Mouse (Mus musculus): ENCODE data around the gene Hs6st3.
"Not testable (repeated sequence)": the region's sequence is repeated elsewhere in the genome, so short reads cannot be mapped to it uniquely, and the experiment has no call there.

Hs6st3 gene

DNA sequence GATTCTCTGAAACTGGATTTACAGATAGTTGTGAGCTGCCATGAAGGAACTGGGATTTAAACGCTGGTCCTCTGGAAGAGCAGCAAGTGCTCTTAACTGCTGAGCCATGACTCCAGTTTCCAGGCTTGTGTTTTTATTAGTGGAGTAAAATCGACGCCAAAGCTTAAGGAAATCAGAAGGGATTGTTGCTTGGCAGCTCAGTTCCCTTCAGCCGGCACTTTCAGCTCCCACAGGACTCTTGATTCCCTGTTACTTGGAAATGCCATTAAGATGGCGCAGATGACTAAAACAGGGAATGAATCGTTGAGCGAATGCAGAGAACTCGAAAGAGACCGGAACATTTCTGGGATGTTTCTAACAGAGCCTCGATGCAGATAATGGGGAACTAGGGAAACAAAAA lies 112.2 kb downstream of the Hs6st3 start:
- DNase-seq = no peak

DNA sequence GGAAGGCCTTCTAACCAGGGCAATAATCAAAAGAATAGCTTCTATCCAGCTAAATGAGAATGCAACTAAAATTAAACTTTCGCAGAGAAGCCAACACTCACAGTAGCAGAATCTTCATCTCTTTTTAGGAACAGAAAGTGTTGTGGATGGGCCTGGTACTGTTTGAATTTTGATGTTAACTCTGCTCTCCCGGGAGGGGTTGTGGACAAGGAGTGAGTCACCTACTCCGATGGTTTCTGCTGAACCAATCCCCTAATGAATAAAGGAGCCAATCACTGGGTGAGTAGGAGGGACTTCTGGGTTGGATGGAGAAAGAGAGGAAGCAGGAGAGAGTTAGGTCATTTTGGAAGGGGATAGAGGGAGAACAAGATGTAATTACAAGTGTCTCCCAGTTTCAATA lies 117.3 kb downstream of the Hs6st3 start:
- DNase-seq = no peak

DNA sequence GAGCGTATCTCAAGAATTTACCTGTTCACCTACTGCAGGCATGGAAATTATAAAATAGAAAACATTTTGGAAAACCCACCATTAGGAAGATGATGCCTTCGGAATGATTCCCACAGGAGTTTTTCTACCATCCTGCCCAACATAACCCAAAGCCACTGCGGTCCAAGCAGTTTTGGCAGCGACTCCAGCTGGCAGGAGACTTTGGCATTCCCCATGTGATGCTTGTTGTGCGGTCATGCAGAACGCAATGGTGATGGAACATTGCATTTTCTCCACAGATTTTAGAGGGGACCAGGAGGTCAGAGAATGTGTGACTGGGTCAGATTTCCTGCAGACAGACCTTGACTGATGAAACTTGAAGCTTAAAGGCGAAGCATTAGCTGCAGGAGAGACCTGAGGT lies 118.9 kb downstream of the Hs6st3 start:
- no peak for DNase-seq

DNA sequence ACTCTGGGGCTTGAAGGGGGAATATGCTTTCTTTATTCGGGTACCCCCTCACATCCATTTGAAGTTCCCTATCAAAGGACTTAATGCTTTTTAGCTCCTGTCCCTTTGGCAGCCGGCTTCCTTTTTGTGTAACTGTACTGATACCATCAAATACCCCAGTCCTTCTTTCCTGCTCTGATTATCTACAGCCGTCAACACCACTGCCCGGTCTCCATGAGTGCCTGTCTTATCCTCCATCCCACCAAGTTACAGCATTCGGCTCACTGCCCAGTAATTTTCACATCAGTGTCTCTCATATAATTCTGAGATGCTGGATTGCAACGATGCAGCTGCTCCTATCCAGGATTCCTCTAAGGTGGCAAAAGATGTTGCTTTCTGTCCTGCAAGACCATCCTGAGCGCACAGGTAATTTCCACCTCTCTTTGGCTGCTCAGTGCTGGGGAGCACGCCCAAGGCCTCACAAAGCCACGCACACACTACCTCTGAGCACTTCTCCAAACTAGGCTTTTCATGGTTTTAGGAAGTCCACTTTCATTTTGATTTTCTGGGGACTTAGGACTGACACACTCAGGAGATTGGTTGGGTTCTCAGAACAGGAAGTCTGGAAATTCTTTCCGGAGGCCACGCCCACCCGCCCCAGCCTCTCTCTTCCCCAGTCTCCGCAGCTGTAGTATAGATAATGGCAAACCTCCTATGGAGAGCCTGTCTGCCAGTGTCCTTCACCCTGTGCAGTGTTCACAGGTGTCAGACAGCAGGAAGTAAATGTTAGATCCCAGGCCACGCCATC lies 122.2 kb downstream of the Hs6st3 start:
- peak; percentile 10 for DNase-seq

DNA sequence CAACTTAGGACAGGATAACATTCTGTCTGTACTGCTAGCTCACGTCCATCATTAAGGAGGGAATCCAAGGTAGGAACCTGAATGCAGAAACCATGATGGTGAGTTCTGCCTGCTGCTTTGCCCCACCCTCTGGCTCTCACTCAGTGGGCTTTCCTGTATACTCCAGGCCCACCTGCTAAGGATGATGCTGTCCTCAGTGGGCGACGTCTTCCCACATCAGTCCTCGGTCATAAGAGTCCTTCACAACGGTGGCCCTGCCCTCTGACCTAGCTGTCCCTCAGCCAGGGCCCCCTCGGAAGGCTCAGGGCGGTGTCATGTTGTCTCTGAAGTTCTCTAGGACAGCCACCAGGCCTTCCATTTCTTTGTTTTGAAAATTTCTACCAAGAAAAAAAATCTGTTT lies 128.2 kb downstream of the Hs6st3 start:
- no peak for DNase-seq

DNA sequence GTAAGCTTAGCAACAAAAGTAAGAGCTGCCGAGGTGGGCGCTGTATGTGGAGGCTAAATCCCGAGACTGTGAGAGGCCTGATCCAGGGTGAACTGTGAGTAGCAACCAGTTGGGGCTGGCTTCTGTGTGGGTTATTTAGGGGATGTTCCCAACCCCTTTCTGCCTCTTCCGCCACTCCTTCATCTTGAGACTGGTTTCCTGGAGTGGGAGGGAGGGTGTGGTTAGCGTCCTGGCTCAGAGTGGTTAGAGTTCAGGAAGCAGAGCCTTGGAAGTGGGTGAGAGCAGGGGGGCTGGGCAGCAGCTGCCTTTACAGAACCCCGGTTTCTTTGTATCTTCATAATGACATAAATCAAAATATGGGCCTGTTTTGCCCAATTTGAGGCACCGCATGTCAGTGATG lies 134.9 kb downstream of the Hs6st3 start:
- DNase-seq = peak; percentile 10

DNA sequence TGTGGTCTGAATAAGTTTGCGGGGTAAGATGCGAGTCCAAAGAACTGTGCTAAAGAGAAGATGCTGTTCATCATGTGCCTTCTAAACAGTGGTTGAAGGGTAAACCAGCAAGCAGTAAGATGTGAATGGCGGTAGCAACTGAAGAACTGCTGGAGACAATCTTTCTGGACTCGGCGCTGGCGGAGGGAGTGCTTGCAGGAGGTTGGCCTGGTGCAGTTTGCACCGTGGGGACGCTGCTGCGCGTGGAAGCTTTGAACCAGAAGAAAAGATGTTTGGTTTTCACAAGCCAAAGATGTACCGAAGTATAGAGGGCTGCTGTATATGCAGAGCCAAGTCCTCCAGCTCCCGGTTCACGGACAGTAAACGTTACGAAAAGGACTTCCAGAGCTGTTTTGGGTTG lies 140.0 kb downstream of the Hs6st3 start:
- not testable (repeated sequence) for DNase-seq

DNA sequence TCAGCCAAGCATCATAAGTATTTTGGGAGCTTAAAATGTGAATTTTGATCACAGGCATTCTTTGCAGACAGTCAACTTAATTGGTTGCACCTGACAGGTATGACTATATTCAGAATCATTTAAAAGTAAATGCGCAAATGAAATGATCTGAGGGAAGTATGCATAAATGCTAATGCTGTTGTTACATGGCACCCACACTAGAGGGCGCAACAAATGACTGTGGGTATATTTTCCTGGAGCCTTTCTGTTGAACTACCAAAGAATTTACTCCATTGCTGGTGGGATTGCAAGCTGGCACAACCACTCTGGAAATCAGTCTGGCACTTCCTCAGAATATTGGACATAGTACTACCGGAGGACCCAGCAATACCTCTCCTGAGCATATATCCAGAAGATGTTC lies 145.8 kb downstream of the Hs6st3 start:
- DNase-seq = peak; percentile 32

DNA sequence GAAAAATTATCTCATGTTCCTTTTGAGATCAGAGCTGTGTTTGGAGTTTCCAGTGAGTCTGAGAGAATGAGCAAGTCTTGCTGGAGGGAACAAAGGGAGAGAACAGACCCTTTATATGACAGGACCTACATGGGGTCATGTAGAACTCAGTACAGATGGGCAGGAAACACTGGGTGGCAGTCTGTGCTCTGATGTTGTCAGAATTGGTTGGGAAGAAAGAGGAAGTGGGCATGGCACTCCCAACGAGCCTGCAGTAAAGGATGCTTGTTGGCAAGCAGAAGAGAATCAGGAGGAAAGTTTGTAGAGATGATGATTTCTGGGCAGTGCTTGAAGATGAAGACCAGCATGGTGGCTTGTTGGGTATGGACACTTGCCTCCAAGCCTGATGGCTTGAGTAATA lies 151.5 kb downstream of the Hs6st3 start:
- no peak for DNase-seq

DNA sequence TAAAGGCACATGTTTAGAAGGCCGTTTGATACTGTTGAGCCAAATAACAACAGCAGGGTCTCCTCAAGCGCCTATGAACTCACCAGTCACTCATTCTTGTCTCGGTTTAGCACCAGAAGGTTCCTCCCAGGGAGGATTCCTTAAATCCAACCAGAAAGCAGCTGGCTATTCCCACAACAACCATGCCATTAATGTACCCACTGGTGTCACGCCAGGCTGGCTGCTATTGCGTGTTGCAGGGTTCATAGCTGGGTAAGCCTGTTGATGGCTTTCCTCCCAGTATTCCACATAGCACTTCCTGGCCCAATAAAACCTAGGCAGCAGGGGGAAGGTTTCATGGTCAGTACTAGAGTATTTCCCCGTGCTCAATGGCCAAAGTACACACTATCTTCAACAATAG lies 155.9 kb downstream of the Hs6st3 start:
- no peak for DNase-seq

DNA sequence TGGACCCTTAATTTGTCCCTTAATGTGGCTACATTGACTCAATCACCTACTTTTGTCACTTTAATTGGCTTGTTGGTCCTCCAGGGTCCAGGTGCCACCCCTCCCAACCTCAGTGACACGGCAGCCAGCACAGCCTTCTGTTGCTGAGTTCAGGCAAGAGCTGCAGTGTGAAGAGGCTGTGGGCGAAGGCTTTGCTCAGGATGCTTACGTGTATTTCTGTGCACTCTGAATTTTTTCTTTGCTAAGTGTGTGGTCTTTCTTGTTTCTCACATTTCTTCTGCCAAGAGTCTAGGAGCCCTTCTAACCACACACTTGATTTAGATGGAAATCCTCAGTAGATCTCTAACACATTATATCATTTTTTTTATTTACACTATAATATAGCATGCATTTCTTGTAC lies 168.3 kb downstream of the Hs6st3 start:
- no peak for DNase-seq

DNA sequence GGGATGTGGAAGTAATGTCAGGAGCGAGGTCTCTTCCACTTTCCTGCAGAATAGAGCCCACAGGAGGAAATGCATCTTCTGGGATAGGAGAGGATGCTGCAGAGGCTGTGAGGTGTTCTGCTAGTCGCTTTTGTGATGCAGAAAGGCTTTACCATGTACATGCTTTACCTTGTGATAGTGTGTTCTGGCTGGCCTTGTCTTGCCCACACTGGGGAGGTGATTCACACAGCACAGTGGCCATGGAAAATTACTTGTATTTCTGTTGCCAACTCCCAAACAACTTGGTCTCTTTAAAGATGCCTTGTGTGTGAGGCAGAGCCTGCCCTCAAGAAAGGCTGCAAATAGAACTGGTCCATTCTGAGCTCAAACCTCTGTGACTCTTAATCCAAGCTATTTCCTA lies 180.2 kb downstream of the Hs6st3 start:
- no peak for DNase-seq

DNA sequence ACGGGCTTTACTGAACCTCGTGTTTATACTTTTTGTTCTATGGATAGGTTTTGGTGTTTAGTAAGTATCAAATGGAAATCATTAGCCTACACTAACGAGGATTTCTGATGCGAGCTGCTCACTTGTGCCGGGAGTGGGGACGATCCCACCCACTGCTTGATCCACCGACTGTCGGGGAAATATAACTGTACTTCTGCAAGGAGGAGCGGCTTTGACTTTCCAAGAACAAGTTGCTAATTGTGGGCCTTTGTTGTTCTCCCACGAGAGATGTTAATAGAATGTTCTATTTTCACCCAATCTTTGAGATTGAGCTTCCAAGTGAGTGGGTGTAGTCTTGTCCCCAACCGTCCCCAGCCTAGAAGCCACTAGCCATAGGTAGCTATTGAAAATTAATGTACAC lies 209.1 kb downstream of the Hs6st3 start:
- DNase-seq = no peak

DNA sequence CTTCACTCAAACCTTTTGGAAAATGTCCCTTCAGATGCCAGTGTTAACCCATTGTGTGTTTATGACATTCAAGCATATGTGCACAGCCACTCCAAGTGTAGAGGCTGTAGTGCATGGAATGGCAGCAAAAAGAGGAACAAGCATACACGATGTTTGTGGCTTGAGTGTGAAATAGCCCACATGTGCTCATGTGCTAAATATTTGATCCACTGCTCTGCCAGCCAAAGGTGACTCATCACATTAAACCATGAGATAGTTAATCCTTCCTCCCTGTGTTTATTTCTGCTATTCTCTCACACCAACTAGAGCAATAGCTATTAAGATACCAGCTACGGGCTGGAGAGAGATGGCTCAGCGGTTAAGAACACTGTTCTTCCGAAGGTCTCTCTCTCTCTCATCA lies 223.3 kb downstream of the Hs6st3 start:
- no peak for DNase-seq

DNA sequence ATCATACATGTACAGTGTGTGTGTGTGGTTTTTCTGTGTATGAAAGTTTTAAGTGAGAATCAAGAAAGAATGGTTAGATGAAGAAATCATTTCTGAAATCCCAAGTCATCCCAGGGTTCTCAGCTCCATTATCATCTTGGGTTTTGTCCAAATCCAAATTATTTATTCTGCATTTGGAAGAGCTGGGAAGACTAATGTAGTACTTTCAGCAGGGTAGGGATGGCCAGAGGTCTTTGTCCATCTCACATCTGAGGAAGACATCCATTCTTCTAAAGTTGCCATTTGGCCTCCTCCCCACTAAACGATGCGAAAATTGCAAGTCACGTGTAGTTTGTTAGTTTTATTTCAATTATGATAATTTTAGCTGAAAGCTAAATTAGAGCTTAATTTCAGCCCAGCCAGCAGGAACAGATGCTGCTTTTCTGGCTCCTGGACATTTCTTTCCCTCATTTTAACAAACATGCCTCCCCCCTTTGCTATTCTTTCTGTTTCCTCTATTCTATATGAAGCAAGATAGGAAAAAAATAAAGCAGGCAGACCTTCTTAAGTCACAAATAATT lies 229.8 kb downstream of the Hs6st3 start:
- no peak for DNase-seq

DNA sequence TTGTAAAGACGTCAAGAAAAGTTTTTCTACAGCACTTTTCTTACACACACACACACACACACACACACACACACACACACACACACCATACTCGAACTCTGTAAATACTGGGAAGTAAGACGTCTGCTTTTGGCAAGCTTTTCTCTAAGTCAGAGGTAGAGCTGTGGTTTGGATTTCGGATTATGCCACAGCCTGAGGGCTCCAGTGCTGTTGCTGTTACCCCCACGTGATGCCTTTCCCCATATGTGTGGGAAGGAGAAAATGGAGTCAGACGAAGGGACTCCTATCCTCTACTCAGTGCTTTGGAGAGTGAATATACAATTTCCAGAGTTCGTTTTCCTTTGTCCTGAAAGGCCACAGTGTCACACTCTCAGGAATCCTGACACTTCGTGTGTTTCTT lies 231.1 kb downstream of the Hs6st3 start:
- DNase-seq = no peak

DNA sequence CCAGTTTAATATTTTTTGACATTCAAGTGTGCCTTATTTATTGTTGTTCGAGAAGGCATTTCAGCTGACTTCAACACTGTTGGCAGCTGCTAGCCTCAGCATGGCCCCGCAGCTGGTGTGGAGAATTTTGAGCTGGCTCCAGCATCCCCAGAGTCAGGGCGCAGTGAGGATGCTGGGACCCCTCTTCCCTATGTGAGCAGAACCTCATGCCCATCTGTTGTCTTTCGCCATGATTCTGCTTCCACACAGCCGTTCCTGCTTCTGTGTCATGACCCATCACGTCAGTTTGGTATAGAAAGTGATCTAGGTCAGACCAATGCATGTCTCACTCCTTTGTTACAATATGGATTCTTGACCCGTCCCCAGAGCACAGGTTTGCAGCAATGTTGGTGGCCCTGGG lies 231.9 kb downstream of the Hs6st3 start:
- DNase-seq = no peak

DNA sequence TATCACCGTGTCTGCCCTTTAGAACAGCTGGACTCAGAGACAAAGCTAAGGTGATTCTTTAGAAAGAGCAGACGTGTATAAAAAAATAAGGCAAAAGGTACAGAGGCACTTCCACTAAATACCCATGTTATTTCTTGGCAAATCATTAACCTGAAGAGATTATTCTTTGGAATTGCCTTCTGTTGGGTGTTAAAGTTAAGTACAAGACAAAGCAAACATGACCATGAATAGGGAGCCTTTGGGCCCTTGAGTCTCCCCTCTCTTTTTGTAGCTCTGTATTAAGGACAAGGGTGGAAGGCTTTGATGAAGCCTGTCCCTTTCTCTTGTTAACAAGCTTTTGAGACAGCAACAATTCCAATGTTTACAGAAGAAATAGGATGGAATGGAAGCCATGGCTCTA lies 241.2 kb downstream of the Hs6st3 start:
- no peak for DNase-seq

DNA sequence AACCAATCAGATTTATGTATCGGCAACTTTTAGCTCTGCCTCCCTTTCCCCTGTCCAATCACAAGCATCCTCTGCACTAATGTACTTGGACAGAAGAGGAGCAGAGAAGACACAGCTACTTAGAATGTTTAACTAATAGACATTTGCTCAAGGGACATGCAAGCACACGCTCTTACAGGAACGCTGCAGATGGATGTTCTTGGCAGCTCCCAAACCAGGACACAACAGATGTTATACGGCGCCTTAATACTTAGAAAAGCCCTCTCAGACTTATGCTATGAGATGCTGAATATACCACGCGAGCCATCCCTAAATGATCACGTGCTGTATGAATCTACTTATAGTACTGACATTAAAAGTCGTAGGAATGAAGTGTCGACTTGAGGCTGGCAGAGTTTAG lies 263.5 kb downstream of the Hs6st3 start:
- no peak for DNase-seq

DNA sequence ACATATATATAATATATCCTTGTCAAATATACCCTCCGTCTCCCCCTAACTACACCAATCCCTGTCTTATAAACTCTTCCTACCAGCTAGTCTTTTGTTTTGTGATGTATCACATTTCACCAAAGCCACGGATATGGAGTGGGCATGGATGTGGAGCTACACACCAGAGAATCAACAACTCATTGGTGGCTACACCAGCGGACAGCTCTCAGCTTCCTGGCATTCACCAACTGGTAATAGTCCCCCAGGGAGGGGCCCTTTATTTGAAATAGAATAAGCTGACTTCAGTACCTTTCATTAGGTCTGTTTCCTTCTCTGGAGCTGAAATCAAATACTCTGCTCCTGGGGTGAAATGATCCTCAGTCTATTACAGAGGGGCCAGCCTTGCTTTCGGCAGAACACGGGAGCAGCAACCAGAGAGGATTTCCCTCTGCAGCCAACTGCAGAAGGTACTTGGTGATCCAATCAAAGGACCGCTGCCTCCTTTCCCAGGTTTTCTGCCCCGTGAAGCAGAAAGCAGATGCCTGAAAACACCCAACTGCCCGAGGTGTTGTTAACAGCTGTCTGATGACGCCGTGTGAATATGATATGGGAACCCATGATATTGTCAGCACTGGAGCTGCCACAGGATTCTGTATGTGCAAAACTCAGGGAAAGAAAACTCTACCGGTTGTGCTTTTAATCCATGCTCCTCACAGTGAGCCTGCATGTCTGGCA lies 271.4 kb downstream of the Hs6st3 start:
- DNase-seq = no peak

DNA sequence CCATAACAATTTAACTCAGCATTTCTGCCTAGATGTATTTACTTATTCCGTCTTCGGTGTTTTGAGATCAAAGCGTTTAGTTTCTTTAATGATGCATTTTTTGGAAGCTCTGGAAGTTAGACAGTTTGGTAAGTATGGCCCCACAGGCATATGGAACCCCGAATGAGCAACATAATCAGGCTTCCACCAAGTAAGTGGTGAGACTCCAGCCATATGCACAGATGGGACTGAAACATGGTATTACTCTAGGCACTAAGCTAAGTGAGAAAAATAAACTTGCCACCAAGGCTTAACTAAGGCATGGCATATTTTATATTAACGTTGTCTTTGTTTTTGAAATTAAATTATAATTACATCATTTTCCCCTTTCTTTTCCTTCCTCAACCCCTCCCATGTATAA lies 284.8 kb downstream of the Hs6st3 start:
- no peak for DNase-seq

DNA sequence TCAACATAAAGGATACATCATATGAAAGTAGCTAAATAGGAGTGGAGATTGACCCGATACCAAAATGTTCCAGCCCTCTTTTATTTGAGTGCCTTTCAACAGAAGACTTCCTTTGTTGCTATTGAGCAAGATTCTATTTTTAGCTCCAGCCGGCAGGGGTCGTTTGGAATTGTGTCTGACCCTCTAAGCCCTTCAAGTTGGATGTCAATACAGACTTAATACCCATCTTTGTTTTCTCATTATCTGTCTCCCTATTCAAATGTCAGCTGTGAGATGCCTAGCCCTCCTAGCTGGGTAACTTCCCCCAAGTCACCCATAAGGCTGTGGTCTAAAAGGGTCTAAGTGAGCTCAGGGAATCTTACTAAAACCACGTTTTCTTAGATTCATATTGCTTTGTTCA lies 312.3 kb downstream of the Hs6st3 start:
- DNase-seq = no peak

DNA sequence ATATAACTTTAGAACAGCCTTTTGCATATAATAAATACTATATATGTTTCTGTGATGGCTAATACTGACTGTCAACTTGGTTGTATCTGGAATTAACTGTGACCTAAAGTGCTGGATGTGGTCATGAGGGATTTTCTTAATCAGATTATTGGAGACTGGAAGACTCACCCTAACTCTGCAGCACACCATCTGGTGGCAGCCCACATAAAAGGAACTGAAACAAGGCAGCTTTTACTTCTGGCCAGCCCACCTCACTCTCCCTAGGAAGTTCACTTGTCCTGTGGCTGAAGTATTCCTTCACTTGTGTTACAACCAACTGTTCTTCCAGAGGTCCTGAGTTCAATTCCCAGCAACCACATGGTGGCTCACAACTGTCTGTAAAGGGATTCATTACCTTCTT lies 313.5 kb downstream of the Hs6st3 start:
- no peak for DNase-seq

DNA sequence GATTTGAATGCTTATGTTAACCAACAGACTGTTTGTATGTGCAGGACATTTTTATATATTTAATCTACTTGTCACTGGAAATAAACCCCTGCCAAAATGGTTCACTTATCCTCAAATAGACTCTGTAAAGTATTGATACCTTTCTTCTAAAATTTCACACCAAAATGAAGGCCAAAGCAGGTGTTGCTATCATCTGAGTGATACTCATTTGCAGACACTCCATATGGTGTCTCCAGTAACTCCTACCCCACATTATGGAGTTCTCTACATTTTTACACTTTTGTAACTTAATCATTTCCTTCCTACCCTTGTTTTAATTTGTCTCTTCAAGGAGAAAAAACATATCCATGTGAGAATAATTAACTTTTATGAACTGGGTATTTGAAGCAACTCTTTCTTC lies 314.2 kb downstream of the Hs6st3 start:
- no peak for DNase-seq

DNA sequence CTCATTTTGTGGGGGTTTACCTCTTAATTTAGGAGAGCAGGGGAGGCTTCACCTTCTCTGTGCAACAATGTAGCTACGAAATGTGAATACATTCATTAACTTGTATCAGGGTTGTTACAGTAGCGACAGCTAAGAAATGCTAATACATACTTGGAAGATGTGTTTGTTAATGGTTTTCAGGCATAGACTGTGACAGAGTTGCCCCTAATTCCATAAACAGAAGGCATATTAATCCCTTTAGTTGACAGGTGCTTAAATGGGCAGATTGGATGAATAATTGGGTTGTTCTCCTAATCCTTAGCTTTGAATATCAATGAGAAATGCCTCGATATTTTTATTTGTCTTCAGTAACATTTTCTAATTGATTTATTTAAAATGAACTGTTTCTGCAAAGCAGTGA lies 314.7 kb downstream of the Hs6st3 start:
- DNase-seq = no peak

Data from thymus, postnatal 4 days (tissue).